In the genomic region with DNA sequence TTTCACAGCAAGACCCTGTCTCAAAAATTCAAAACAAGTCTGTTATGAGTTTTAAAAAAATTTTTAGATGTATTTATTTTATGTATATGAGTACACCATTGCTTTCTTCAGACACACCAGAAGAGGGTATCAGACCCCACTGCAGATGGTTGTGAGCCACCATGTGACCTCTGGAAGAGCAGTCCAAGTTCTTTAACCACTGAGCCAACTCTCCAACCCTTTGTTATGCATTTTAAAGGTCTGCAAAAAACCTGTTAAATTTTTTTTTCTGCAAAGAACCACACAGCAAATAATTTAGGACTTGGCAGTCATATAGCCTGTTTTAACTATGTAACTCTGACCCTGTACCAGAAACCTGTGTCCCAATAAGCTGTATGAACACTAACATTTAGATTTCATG, we compare ENCODE assay signal across 8 mouse cellular contexts. TPM values are rescaled to one million over a fixed set of nuclear protein-coding genes. Genes with fewer than 3 reads are reported as not detected.
DNase-seq lines count a peak whose midpoint lies in the region; ATAC-seq and TF ChIP-seq lines count a peak whose summit lies in the region.

No protein-coding gene starts in this region.

- no peak for DNase-seq in heart, adult 8-10 months (ENCODE audit: low spot score)
- no peak for DNase-seq in hindbrain, embryonic 11.5 days (ENCODE audit: low spot score)
- DNase-seq in liver, postnatal 0 days: no peak
- no peak for DNase-seq in spleen, adult 12 weeks (ENCODE audit: low spot score)
- DNase-seq in gastrocnemius, postnatal 36 days: no peak
- DNase-seq in right cerebral cortex, postnatal 10 days (ENCODE audit: low spot score in 2 of 2): no peak

- no peak for ATAC-seq in heart, embryonic 12.5 days (ENCODE audit: insufficient number of reproducible peaks, low FRiP score)
- ATAC-seq in hindbrain, embryonic 11.5 days (ENCODE audit: low FRiP score): no peak
- ATAC-seq in liver, postnatal 0 days: no peak

- H3K27me3 ChIP-seq in heart, embryonic 12.5 days (replicated peaks): no peaks in the 10 kb centered on the region
- H3K27me3 ChIP-seq in E14TG2a.4 (ENCODE audit: insufficient read depth, low read length): no peaks in the 10 kb centered on the region
- H3K27me3 ChIP-seq in hindbrain, embryonic 11.5 days (ENCODE audit: control insufficient read depth, insufficient read depth, low read length): no peaks in the 10 kb centered on the region
- no peaks in the 10 kb centered on the region for H3K27me3 ChIP-seq in liver, postnatal 0 days (ENCODE audit: insufficient read depth, low read length)

- TF ChIP-seq EP300 in liver, postnatal 0 days (IDR thresholded peaks at IDR 0.05; ENCODE audit: low read depth): no peak

- H3K36me3 ChIP-seq in heart, embryonic 12.5 days: peaks cover 33% of the 10 kb centered on the region
- H3K36me3 ChIP-seq in E14TG2a.4 (ENCODE audit: insufficient read depth, low read length): peaks cover 77% of the 10 kb centered on the region
- H3K36me3 ChIP-seq in hindbrain, embryonic 11.5 days (ENCODE audit: control insufficient read depth, insufficient read depth, low read length): peaks cover 2% of the 10 kb centered on the region; the same call in 1 of the 2 replicates
- peaks cover 21% of the 10 kb centered on the region for H3K36me3 ChIP-seq in liver, postnatal 0 days (replicated peaks; ENCODE audit: insufficient read depth, low read length)

- no peak overlapping the region for H3K27ac ChIP-seq in heart, embryonic 12.5 days (ENCODE audit: poor library complexity, severe bottlenecking)
- H3K27ac ChIP-seq in hindbrain, embryonic 11.5 days (ENCODE audit: low read depth, low read length): no peak overlapping the region
- no peak overlapping the region for H3K27ac ChIP-seq in liver, postnatal 0 days (ENCODE audit: low read depth)

- H3K9ac ChIP-seq in heart, embryonic 12.5 days: peak overlapping the region; percentile 77; the same call in 1 of the 2 replicates
- H3K9ac ChIP-seq in hindbrain, embryonic 11.5 days (ENCODE audit: low read depth, low read length): peak overlapping the region; percentile 73
- H3K9ac ChIP-seq in liver, postnatal 0 days (replicated peaks): peak overlapping the region; percentile 76

- no peak for TF ChIP-seq CTCF in E14TG2a.4 (conservative IDR thresholded peaks at IDR 0.05; ENCODE audit: low read length)
- TF ChIP-seq CTCF in liver, postnatal 0 days (IDR thresholded peaks at IDR 0.05; ENCODE audit: low read depth): no peak

- H3K4me2 ChIP-seq in heart, embryonic 12.5 days: peak overlapping the region; percentile 94
- H3K4me2 ChIP-seq in hindbrain, embryonic 11.5 days (replicated peaks; ENCODE audit: low read depth, low read length): peak overlapping the region; percentile 79
- H3K4me2 ChIP-seq in liver, postnatal 0 days (ENCODE audit: low read depth, low read length): peak overlapping the region; percentile 77

- peak overlapping the region; percentile 70 for H3K4me3 ChIP-seq in heart, embryonic 12.5 days
- peak overlapping the region; percentile 98 for H3K4me3 ChIP-seq in E14TG2a.4 (replicated peaks; ENCODE audit: low read length)
- peak overlapping the region; percentile 88 for H3K4me3 ChIP-seq in hindbrain, embryonic 11.5 days (ENCODE audit: low read depth, low read length)
- peak overlapping the region; percentile 75 for H3K4me3 ChIP-seq in liver, postnatal 0 days (ENCODE audit: low read depth, low read length)

- H3K9me3 ChIP-seq in heart, embryonic 12.5 days (replicated peaks): no peaks in the 10 kb centered on the region
- H3K9me3 ChIP-seq in E14TG2a.4 (ENCODE audit: low read length): no peaks in the 10 kb centered on the region
- no peaks in the 10 kb centered on the region for H3K9me3 ChIP-seq in hindbrain, embryonic 11.5 days (ENCODE audit: control insufficient read depth, low read length)
- no peaks in the 10 kb centered on the region for H3K9me3 ChIP-seq in liver, postnatal 0 days (ENCODE audit: low read length)

- intact Hi-C loops in gastrocnemius, postnatal 36 days (cut with DNase I): no loop called here

- H3K4me1 ChIP-seq in heart, embryonic 12.5 days (replicated peaks): peaks cover 16% of the 10 kb centered on the region
- peaks cover 39% of the 10 kb centered on the region for H3K4me1 ChIP-seq in E14TG2a.4 (replicated peaks; ENCODE audit: low read depth, low read length)
- no peaks in the 10 kb centered on the region for H3K4me1 ChIP-seq in hindbrain, embryonic 11.5 days (replicated peaks; ENCODE audit: control insufficient read depth, insufficient read depth, low read length)
- peaks cover 12% of the 10 kb centered on the region; the same call in 1 of the 2 replicates for H3K4me1 ChIP-seq in liver, postnatal 0 days (ENCODE audit: insufficient read depth)

RNA-seq across cellular contexts. Expression of a gene that starts 1.0 kb away (rescaled TPM):
- 21.8 and 24.0 TPM in 2 replicates for polyA plus RNA-seq in heart, embryonic 12.5 days (2016; fragmentation: Nextera tagmentation; extraction: Ambion mirVana)
- under 1 TPM in 2 of 4 experiments, not detected in 2; 0.25 to 0.28 TPM for total RNA-seq in heart, adult 8-10 months (2022)
- polyA plus RNA-seq in hindbrain, embryonic 11.5 days (2014; fragmentation: Nextera tagmentation; extraction: Ambion mirVana): 46.6 and 48.0 TPM in 2 replicates
- polyA plus RNA-seq in liver, postnatal 0 days (2015; fragmentation: Nextera tagmentation; extraction: Ambion mirVana): 19.4 and 19.6 TPM in 2 replicates
- total RNA-seq in gastrocnemius, postnatal 36 days (2021): under 1 TPM in 1 of 2 experiments, not detected in 1; 0.20 TPM

RNA-seq across cellular contexts. Expression of a gene that starts 11.7 kb away (rescaled TPM):
- 214 and 218 TPM in 2 replicates for polyA plus RNA-seq in heart, embryonic 12.5 days (2016; fragmentation: Nextera tagmentation; extraction: Ambion mirVana)
- total RNA-seq in heart, adult 8-10 months (2022): under 1 TPM in 3 of 4 experiments, not detected in 1; 0.19 to 0.63 (median 0.28) TPM
- polyA plus RNA-seq in hindbrain, embryonic 11.5 days (2014; fragmentation: Nextera tagmentation; extraction: Ambion mirVana): 322 and 345 TPM in 2 replicates
- polyA plus RNA-seq in liver, postnatal 0 days (2015; fragmentation: Nextera tagmentation; extraction: Ambion mirVana): 74.6 and 85.2 TPM in 2 replicates
- under 1 TPM; 0.64 to 0.66 TPM for total RNA-seq in gastrocnemius, postnatal 36 days (2021)

RNA-seq across cellular contexts. Expression of a gene that starts 30.2 kb away (rescaled TPM):
- polyA plus RNA-seq in heart, embryonic 12.5 days (2016; fragmentation: Nextera tagmentation; extraction: Ambion mirVana): 256 TPM in 2 replicates
- total RNA-seq in heart, adult 8-10 months (2022): 100 to 1,000 TPM; 179 to 227 (median 201) TPM
- 135 and 139 TPM in 2 replicates for polyA plus RNA-seq in hindbrain, embryonic 11.5 days (2014; fragmentation: Nextera tagmentation; extraction: Ambion mirVana)
- 120 and 126 TPM in 2 replicates for polyA plus RNA-seq in liver, postnatal 0 days (2015; fragmentation: Nextera tagmentation; extraction: Ambion mirVana)
- 100 to 1,000 TPM; 136 to 144 TPM for total RNA-seq in gastrocnemius, postnatal 36 days (2021)

RNA-seq across cellular contexts. Expression of a gene that starts 44.0 kb away (rescaled TPM):
- polyA plus RNA-seq in heart, embryonic 12.5 days (2016; fragmentation: Nextera tagmentation; extraction: Ambion mirVana): 76.6 and 77.0 TPM in 2 replicates
- 10 to 100 TPM; 17.1 to 24.8 (median 19.6) TPM for total RNA-seq in heart, adult 8-10 months (2022)
- polyA plus RNA-seq in hindbrain, embryonic 11.5 days (2014; fragmentation: Nextera tagmentation; extraction: Ambion mirVana): 78.0 TPM in 2 replicates
- polyA plus RNA-seq in liver, postnatal 0 days (2015; fragmentation: Nextera tagmentation; extraction: Ambion mirVana): 24.3 and 25.0 TPM in 2 replicates
- 10 to 100 TPM in 1 of 2 experiments, 1 to 10 TPM in 1; 9.8 to 12.4 TPM for total RNA-seq in gastrocnemius, postnatal 36 days (2021)

RNA-seq across cellular contexts. Expression of a gene that starts 58.5 kb away (rescaled TPM):
- 43.1 and 44.8 TPM in 2 replicates for polyA plus RNA-seq in heart, embryonic 12.5 days (2016; fragmentation: Nextera tagmentation; extraction: Ambion mirVana)
- 10 to 100 TPM; 16.2 to 20.6 (median 19.2) TPM for total RNA-seq in heart, adult 8-10 months (2022)
- 46.0 and 51.3 TPM in 2 replicates for polyA plus RNA-seq in hindbrain, embryonic 11.5 days (2014; fragmentation: Nextera tagmentation; extraction: Ambion mirVana)
- polyA plus RNA-seq in liver, postnatal 0 days (2015; fragmentation: Nextera tagmentation; extraction: Ambion mirVana): 18.8 and 18.9 TPM in 2 replicates
- 10 to 100 TPM in 1 of 2 experiments, 1 to 10 TPM in 1; 8.3 to 10.7 TPM for total RNA-seq in gastrocnemius, postnatal 36 days (2021)
